Mouse (Mus musculus) heart, embryonic 11.5 days (tissue): ENCODE results near the gene Slc22a22. TPM values are rescaled to one million over a fixed set of nuclear protein-coding genes. Genes with fewer than 3 reads are reported as not detected.

ENCODE experiments used
- ATAC-seq: fragments of 200-750 bp; cut with Nextera tagmentation; replicated peaks from 2 replicates; pipeline ENCODE4 v1.8.0; 2017; ENCODE audit warnings: moderate library complexity; ENCODE audit not compliant: insufficient number of reproducible peaks, low FRiP score, low TSS enrichment
- H3K27ac ChIP-seq: fragments of 300-500 bp; sonication (generic); 2 replicates; pipeline ENCODE4 v1.5.1; 2014; ENCODE audit warnings: mild to moderate bottlenecking, low read depth, low read length
- H3K27me3 ChIP-seq: fragments of 300-500 bp; sonication (generic); 2 replicates; pipeline ENCODE4 v1.6.1; 2014; ENCODE audit warnings: mild to moderate bottlenecking, low read length, mixed read lengths; ENCODE audit not compliant: control insufficient read depth, insufficient read depth
- H3K36me3 ChIP-seq: fragments of 300-500 bp; sonication (generic); 2 replicates; pipeline ENCODE4 v1.6.1; 2014; ENCODE audit warnings: mild to moderate bottlenecking, low read length, moderate library complexity, mixed read lengths; ENCODE audit not compliant: control insufficient read depth, insufficient read depth
- H3K4me1 ChIP-seq: fragments of 300-500 bp; sonication (generic); 2 replicates; pipeline ENCODE4 v1.6.1; 2014; ENCODE audit warnings: low read length; ENCODE audit not compliant: control insufficient read depth, insufficient read depth
- H3K4me2 ChIP-seq: fragments of 300-500 bp; sonication (generic); 2 replicates; pipeline ENCODE4 v1.6.1; 2014; ENCODE audit warnings: mild to moderate bottlenecking, moderate library complexity
- H3K4me3 ChIP-seq: fragments of 300-500 bp; sonication (generic); 2 replicates; pipeline ENCODE4 v1.5.1; 2014; ENCODE audit warnings: low read depth, low read length
- H3K9ac ChIP-seq: fragments of 300-500 bp; sonication (generic); 2 replicates; pipeline ENCODE4 v1.6.1; 2014; ENCODE audit warnings: mild to moderate bottlenecking, low read depth, low read length, moderate library complexity
- H3K9me3 ChIP-seq: fragments of 300-500 bp; sonication (generic); replicated peaks from 2 replicates; pipeline ENCODE4 v1.6.1; 2016; ENCODE audit warnings: low read length; ENCODE audit not compliant: control insufficient read depth
- WGBS: fragments of 180-500 bp; shearing (Covaris S2); extraction: QIAGEN DNeasy Blood & Tissue Kit; methylation state at CpG from one replicate; pipeline ENCODE4 v1.1.7; 2014; ENCODE audit not compliant: insufficient replicate concordance; 5-methylcytosine and 5-hydroxymethylcytosine counted together
- polyA plus RNA-seq: library from polyadenylated mRNA; unstranded; fragments of >200 nt; fragmentation: Nextera tagmentation; extraction: Ambion mirVana; gene quantifications from 2 replicates; pipeline ENCODE4 v1.2.1, GENCODE M21; 2014

Gene Slc22a22
- polyA plus RNA-seq, 1 experiment from 2014 or later, result not detected

DNA sequence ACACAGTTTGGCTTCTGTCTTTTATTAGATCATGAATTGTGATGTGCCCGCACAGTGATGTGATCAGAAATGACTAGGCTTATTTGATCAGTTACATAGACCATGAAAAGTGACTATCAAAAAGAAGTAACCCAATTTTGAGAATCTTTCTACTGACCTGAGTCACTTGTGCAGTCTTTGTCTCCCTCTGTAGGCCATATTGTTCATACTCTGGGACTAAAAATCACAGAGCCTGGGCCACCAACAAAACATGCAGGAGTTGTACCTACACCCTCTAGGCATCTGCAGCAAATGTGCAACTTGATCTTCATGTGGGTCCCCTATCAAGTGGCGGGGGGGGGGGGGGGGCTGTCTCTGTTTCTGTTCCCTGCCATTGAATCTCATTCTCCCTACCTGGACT is 68.9 kb downstream of the Slc22a22 start:
- Histone ChIP-seq H3K36me3 (no peaks in the 10 kb centered on the region), H3K9me3 (no peaks in the 10 kb centered on the region), H3K27me3 (no peaks in the 10 kb centered on the region), H3K4me1 (no peaks in the 10 kb centered on the region), H3K4me3 (no peak overlapping the region), H3K27ac (no peak overlapping the region), H3K4me2 (no peak overlapping the region), H3K9ac (no peak overlapping the region)
- 35% methylated on average over 2 of the region's 2 CpGs for WGBS
- no peak for ATAC-seq

GRCm38 (mm10) chr15:57398439-57399148 is 78.8 kb downstream of the Slc22a22 start:
- H3K4me3 ChIP-seq, result no peak overlapping the region
- 74% methylated on average over 3 of the region's 3 CpGs for WGBS
- no peak for ATAC-seq

DNA sequence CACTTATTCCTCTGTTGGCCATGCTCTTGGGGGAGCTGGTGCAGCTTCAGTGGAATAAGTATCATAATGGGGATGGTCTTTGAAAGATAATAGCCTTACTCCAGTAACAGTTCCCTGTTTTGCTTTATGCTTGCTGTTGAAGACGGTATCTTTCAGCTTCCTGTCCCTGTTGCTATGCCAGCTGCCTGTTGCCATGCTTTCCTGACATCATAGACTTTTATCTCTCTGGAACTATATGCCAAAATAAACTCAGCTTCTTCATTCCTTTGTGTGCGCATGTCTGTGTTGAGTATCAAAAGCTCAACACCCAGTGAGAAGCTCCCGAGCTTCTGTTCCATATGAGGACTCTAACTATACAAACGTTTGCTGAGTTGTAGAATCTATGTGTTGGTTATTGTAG is 83.4 kb downstream of the Slc22a22 start:
- H3K9ac ChIP-seq, result no peak overlapping the region
- no peaks in the 10 kb centered on the region for H3K36me3 ChIP-seq
- 52% methylated on average over 4 of the region's 4 CpGs for WGBS
- H3K4me1 ChIP-seq, result no peaks in the 10 kb centered on the region
- H3K27ac ChIP-seq, result no peak overlapping the region
- H3K9me3 ChIP-seq, result no peaks in the 10 kb centered on the region
- no peak overlapping the region for H3K4me2 ChIP-seq
- H3K27me3 ChIP-seq, result no peaks in the 10 kb centered on the region
- H3K4me3 ChIP-seq, result no peak overlapping the region
- ATAC-seq, result no peak

More at GRCm38 (mm10) chr15:57398439-57399148, 78.8 kb downstream of the Slc22a22 start:
- Histone ChIP-seq H3K9ac (no peak overlapping the region), H3K27me3 (no peaks in the 10 kb centered on the region), H3K4me1 (no peaks in the 10 kb centered on the region), H3K27ac (no peak overlapping the region), H3K36me3 (no peaks in the 10 kb centered on the region), H3K9me3 (no peaks in the 10 kb centered on the region), H3K4me2 (no peak overlapping the region)

- no peak for ATAC-seq
- H3K9me3 ChIP-seq, result no peaks in the 10 kb centered on the region
- H3K4me1 ChIP-seq, result no peaks in the 10 kb centered on the region
- H3K4me2 ChIP-seq, result no peak overlapping the region
- no peaks in the 10 kb centered on the region for H3K36me3 ChIP-seq
- H3K27ac ChIP-seq, result no peak overlapping the region
- no peaks in the 10 kb centered on the region for H3K27me3 ChIP-seq
- 65% methylated on average over 7 of the region's 7 CpGs for WGBS
- H3K9ac ChIP-seq, result no peak overlapping the region
- H3K4me3 ChIP-seq, result no peak overlapping the region
Measured at GRCm38 (mm10) chr15:57380381-57380780, 97.0 kb downstream of the Slc22a22 start.

DNA sequence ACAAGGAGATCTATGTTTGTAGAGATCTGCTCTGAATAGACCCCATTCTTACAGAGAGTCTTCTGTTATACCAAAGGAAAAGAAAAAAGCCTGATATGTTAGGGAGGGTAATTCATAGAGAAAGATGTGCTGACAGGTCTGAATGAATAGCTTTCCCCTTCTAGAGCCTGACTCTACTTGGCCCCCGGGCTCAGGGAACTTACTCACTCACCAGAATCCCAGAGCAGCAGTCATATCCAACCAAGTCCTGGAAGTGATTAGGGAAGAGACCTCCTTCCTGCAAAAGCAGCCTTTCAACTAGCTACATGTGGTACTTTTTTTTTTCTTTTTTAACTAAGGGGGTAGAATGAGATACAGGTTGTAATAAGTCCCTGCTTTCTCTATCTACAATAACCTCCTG is 111.0 kb downstream of the Slc22a22 start:
- H3K9ac ChIP-seq, result no peak overlapping the region
- no peak overlapping the region for H3K4me3 ChIP-seq
- no peak overlapping the region for H3K27ac ChIP-seq
- ATAC-seq, result no peak
- H3K9me3 ChIP-seq, result no peaks in the 10 kb centered on the region
- 70% methylated on average over 1 of the region's 1 CpGs for WGBS
- H3K4me2 ChIP-seq, result no peak overlapping the region
- no peaks in the 10 kb centered on the region for H3K27me3 ChIP-seq
- H3K4me1 ChIP-seq, result no peaks in the 10 kb centered on the region
- H3K36me3 ChIP-seq, result no peaks in the 10 kb centered on the region

GRCm38 (mm10) chr15:57355278-57355677 is 122.1 kb downstream of the Slc22a22 start:
- Histone ChIP-seq H3K9me3 (no peaks in the 10 kb centered on the region), H3K4me3 (no peak overlapping the region), H3K9ac (no peak overlapping the region), H3K4me1 (no peaks in the 10 kb centered on the region), H3K27ac (no peak overlapping the region), H3K27me3 (no peaks in the 10 kb centered on the region), H3K36me3 (no peaks in the 10 kb centered on the region), H3K4me2 (no peak overlapping the region)
- ATAC-seq, result no peak
- WGBS, result 81% methylated on average over 4 of the region's 4 CpGs

DNA sequence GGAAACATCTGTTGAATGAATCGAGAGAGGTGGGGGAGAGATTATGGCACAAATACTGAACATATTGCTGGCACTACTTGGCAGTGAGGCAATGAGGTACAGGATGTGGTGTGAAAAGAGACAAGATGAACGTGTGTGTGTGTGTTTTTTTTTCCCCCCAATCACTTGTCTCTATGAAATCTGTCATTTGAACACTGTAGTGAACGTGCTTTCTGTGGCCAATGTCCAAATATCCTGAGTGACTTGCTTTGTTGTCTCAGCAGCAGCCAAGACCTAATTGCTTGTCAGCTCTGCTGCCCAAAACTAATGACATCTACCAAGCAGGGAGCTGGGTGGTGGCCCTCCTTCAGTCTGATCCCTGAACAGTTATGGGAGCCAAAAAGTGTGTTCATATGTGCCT is 136.9 kb downstream of the Slc22a22 start:
- WGBS, result 48% methylated on average over 3 of the region's 3 CpGs
- Histone ChIP-seq H3K4me1 (no peaks in the 10 kb centered on the region), H3K9me3 (no peaks in the 10 kb centered on the region)

DNA sequence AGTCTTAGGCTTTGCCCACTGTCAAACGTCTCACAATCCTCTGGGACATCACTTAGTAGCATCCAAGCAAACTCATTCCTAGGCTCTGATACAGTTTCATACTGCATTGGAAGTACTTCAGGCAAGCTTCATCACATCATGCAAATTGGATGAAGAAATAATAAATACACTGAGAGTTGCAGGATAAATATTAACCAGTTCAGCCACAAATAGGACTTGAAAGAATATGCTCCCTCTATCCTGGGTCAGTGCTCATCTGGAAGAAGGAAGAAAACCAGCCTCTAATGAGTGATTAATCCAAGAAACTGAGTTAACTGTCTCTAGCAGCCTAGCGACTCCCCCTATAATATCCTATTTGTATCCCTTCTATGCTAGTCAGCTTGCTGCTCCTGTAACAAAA is 146.1 kb downstream of the Slc22a22 start:
- Histone ChIP-seq H3K9ac (no peak overlapping the region), H3K27me3 (no peaks in the 10 kb centered on the region), H3K9me3 (no peaks in the 10 kb centered on the region), H3K4me3 (no peak overlapping the region), H3K4me2 (no peak overlapping the region), H3K36me3 (no peaks in the 10 kb centered on the region), H3K27ac (no peak overlapping the region), H3K4me1 (no peaks in the 10 kb centered on the region)
- WGBS, result 78% methylated on average over 2 of the region's 2 CpGs
- ATAC-seq, result no peak

More for the DNA sequence above, 136.9 kb downstream of the Slc22a22 start:
- ATAC-seq, result no peak
- H3K9ac ChIP-seq, result no peak overlapping the region
- H3K4me3 ChIP-seq, result no peak overlapping the region
- no peak overlapping the region for H3K4me2 ChIP-seq
- H3K27ac ChIP-seq, result no peak overlapping the region
- H3K27me3 ChIP-seq, result no peaks in the 10 kb centered on the region
- H3K36me3 ChIP-seq, result no peaks in the 10 kb centered on the region

DNA sequence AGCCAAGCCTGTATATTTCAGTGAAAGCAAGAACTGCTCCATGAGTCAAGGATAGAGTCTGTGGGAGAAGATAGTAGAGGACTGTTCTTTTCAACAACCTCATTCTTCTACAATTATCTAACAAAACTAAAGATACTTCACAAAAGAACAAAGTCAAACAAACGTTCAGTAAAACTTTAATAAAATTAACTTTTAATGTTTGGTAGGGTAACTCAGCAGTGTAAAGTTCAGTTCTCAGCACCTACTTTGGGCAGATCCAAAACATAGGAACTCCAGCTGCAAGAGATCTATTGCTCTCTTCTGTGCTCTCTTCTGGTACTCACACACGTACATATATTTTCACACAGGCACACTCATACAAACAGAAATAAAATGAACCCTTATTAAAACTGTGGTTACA is 159.4 kb downstream of the Slc22a22 start:
- WGBS, result 63% methylated on average over 2 of the region's 2 CpGs
- Histone ChIP-seq H3K4me2 (no peak overlapping the region), H3K4me1 (no peaks in the 10 kb centered on the region), H3K27me3 (no peaks in the 10 kb centered on the region), H3K4me3 (no peak overlapping the region), H3K27ac (no peak overlapping the region), H3K9ac (no peak overlapping the region), H3K9me3 (no peaks in the 10 kb centered on the region), H3K36me3 (no peaks in the 10 kb centered on the region)
- ATAC-seq, result no peak
